Mouse (Mus musculus): ENCODE measurements around the gene Scarf1. TPM values are rescaled to one million over a fixed set of nuclear protein-coding genes. Genes with fewer than 3 reads are reported as not detected.

The Scarf1 gene
- total RNA-seq, 1 experiment from 2014 or later: 12.7 TPM

DNA sequence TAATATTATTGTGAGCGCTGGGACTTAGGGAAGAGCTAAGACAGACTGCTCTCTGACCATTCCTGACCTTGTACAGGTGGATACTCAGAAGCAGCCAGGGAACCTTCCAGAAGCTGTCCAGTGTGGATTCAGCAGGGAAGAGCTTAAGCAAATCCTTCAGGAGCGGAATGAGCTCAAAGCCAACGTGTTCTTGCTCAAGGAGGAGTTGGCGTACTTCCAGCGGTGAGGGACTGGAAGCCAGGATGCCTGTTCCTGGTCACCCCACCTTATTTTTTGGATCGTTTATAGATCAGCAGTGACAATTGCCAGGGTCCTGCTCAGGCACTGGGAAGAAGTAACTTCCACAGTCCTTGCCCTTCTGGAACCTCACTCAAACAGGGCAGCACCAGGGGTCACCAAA is 2.1 kb upstream of the Scarf1 start:
- DNase-seq: peak; percentile 76

- no peak for DNase-seq
Measured at GRCm38 (mm10) chr11:75512301-75513018, 880 bp upstream of the Scarf1 start.

DNA sequence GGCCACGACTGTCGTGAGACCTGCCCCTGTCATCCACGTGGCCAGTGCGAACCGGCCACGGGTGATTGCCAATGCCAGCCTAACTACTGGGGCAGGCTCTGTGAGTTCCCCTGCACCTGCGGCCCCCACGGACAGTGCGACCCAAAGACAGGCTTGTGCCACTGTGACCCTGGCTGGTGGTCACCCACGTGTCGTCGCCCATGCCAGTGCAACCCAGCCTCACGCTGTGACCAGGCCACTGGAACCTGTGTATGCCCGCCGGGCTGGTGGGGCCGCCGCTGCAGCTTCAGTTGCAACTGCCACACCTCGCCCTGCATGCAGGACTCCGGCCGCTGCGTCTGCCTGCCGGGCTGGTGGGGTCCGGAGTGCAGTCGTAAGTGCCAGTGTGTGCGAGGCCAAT is 1.8 kb downstream of the Scarf1 start:
- DNase-seq: peak; percentile 15

GRCm38 (mm10) chr11:75519834-75520633 is 6.7 kb downstream of the Scarf1 start:
- DNase-seq: no peak

DNA sequence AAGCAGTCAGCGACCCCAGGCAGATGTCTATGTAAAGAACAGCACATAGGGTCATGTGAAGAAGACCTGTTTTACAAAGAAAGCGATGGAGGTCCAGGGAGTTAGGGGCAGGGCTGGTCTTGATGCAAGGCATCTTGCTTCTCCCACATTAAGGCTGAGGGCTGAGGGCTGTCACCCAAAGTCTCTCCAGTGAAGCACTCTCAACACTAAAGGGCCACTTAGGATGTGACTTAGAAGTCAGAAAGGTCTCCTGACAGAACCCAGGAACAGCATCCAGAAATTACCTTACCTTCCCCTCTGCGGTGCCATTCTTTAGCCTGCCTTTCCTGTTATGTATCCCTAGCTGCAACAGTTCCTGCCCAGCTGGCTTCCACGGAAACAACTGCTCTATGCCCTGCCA is 8.3 kb downstream of the Scarf1 start:
- no peak for DNase-seq

- no peak for DNase-seq
Measured at GRCm38 (mm10) chr11:75522793-75523192, 9.5 kb downstream of the Scarf1 start.

DNA sequence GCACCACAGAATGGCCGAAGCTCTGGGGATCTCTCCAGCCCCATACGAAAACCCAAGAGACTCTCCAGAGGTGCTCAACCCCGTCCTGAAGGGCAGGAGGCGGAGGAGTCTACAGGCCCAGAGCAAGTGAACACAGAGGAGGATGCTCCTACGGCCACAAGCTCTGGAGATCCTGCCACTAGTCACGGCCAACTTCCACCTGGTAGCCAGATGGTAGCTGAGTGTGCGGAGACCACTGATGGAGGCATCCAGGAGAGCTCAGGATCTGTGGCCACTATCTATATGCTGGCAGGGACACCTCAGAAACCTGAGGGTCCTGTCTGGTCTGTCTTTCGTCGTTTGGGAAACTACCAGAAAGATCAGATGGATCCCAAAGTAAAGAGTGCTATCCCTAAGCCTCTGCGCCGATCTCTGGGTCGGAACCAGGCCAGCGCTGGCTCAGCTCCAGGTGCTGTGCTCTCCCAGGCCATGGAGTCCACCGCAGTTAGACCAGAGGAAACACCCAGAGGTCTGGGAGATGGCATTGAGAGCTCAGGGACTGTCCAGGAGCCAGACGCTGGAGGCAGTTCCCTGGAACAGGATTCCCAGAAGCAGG is 12.3 kb downstream of the Scarf1 start:
- DNase-seq: no peak

DNA sequence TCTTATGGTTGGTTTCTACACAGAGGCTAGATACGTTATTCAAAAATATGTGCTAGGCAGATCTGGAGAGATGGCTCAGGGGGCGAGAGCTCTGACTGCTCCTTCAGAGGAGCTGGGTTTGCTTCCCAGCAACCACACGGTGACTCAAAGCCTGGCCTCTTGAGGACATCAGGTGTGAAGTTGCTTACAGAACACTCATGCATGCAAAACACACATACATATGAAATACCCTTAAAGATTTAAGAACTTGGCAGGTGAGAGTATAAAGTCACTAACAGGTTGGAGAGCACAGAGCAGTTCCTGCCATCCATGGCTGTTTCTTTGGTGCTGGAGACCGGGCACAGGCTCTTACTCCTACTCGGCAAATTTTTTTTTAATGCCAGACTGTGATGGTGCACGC is 13.6 kb downstream of the Scarf1 start:
- DNase-seq: no peak

DNA sequence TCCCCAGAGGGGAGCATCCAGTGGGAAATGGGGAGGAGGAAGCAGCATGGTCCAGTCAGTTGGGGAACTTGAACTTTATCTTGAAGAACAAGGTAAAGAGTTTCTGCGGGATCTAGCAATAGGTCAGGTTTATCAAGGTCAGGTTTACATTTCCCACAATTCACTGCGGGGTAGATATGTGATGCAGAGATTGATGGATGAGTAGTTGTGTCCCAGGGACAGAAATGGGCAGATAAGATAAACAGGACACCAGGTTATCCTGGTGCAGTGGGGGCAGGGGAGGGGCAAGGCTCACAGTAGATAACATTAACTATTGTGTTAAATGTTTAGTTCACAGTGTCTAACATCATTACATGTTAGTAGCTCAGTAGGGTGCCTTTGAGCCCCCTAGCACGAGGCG is 16.4 kb downstream of the Scarf1 start:
- no peak for DNase-seq

- peak; percentile 99 for DNase-seq
Measured at GRCm38 (mm10) chr11:75530325-75530724, 17.0 kb downstream of the Scarf1 start.

GRCm38 (mm10) chr11:75530845-75531373 is 17.6 kb downstream of the Scarf1 start:
- DNase-seq: peak; percentile 41

- DNase-seq: peak; percentile 97
Measured at GRCm38 (mm10) chr11:75531469-75532242, 18.3 kb downstream of the Scarf1 start, which contains the start of gene Slc43a2. Gene Slc43a2, plus strand, starts transcription at chr11:75531694.

DNA sequence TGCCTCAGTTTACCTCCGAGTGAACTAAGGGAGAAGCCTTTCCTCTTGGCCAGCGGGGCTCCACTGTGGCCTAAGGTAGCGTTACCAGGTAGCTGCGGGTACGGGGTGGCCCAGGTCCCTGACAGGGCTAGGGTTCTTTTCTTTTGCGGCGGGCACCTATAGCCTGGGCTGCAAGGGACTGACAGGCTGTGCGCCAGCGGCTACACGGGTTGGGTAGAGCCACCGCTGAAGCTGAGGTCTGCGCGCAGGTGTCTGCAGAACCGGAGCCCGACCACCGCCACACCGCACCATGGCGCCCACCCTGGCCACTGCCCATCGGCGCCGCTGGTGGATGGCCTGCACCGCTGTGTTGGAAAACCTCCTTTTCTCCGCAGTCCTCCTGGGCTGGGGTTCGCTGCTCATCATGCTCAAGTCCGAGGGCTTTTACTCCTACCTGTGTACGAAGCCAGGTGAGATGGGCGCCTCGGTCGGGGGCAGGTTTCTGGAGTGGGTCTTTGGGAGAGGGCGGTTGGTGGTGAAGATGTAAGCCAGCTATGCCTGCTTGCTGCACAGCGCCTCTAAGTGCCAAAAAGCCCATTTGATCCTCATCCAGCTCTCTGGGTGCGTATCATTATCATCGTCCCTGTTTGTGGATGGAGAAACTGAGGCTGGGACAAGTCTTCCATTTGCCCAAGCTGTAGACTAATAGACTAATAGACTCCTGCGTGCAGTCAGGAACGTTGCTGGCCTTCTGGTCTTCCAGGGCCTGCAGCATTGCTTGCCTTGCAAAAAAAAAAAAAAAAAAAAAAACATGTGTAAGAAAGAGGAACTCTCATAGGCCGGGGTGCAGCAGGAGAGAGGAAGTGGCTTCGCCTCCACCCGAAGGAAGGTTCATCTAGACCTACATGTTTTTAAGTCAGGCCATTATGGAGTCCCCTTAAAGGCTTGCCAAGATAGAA is 19.3 kb downstream of the Scarf1 start:
- peak; percentile 43 for DNase-seq

DNA sequence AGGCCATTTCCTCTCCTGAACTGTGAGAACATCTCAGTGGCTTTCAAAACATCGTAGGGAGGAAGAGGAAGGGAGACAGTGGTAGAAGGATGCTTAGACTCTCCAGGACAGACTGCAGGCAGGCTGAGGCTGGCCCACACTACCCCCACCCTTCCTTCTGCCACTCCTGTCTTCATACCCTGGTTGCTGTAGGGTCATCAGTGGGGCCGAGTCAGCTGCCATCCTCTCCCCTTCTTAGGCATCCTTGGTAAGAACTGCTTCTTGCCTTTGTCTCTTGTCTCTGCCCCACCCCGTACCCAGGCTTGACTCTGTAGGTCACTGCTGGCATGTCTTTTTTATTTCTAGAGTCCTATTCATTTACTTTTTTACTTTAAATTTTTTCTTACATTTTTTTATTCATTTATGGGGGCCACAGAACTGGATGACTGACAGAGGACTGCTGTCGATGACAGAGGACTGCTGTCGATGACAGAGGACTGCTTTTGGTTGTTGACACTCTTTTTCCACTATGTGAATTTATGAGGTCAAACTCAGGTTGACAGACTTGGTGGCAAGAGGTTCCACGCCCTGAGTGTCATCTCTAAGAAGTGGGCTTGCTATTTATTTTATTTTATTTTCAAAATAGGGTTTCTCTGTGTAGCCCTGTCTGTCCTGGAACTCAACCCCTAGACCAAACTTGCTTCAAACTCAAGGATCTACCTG is 20.1 kb downstream of the Scarf1 start:
- no peak for DNase-seq

DNA sequence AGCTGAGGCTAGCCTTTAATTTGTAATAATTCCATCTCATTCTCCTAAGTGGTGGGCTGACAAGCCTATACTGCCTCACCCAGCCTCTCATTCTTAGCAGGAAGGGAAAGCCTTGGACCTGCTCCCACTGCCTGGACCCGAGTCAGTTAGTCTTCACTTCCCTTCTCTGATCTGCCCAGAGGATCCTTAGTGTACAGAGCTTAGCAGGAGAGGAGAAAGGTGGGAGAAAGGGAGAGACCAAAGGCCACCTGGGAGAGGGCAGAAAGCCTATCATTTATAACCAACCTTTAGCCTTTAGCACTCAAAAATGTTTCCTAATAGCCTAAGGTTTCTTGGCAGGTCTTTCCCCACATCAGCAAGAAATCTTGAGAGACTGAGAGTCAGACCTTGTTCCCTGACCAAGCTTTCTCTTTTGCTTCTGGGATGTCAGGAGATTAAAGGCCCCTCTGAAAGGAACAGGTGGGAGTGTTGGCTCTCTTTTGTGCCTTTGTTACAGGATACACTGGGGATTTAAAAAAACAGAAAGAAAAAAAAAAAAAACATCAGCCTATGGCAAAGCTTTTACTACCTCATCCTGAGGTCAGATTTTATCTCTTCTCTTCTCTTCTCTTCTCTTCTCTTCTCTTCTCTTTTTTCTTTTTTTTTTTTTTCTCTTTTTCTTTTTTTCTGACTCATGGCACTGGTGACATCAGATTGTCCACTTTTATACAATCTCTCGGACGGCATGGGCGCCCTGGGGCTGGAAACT is 21.1 kb downstream of the Scarf1 start:
- no peak for DNase-seq

DNA sequence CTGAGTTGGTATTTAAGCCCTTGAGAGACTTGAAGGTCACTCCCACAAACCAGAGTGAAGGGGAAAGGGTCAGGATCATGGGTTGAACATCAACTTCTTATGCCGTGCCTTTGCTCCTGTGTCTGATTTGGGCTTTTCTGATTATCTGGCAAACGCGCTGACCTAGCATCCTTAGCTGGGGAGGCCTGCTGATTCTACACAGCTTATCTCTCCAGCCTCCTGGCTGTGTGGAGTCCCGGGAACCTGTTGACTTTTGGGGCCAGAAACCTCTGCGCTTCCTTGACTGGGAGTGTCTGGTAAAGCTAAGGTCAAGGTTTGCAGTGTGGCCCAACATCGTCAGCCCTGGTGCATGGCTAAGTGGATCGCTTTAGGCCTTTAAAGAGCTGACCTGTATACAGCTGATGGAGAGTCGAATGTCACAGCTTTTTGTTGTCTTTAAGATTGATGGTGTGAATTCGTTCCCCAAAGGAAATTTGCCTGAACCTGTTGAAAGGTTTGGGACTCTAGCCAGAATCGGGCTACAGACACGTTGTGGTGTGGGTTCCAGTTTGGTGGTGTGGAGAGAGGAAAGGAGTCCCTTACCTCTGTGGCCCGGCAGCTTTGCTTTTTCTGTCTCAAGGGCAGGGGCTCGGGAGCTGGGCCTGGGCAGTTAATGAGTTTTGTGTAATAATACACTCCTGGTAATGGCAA is 21.9 kb downstream of the Scarf1 start:
- no peak for DNase-seq

GRCm38 (mm10) chr11:75536255-75537024 is 23.1 kb downstream of the Scarf1 start:
- DNase-seq: no peak

DNA sequence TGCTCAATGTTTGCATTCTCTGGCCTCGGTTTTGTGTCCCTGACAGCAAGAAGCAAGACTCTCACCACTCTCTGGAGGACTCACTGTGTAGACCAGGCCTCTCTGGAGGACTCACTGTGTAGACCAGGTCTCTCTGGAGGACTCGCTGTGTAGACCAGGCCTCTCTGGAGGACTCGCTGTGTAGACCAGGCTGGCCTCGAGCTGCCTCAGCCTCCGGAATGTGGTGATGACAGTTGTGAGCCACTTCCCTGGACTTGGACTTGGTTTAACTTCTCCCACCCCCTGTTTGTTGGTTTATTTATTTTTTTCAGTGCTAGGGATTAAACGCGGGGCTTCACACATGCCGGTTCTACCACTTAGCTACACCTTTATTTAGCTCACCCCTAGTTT is 23.7 kb downstream of the Scarf1 start:
- no peak for DNase-seq

All from adrenal gland, postnatal 14 days (tissue).